Mouse (Mus musculus) liver, postnatal 0 days (tissue): ENCODE data around the gene Sash1. TPM values are rescaled to one million over a fixed set of nuclear protein-coding genes. Genes with fewer than 3 reads are reported as not detected.

Experiments
- ATAC-seq: fragments of 200-750 bp; cut with Nextera tagmentation; 2 replicates; pipeline ENCODE4 v1.8.0; 2017; ENCODE audit warnings: mild to moderate bottlenecking, moderate library complexity
- DNase-seq: peaks from one replicate; pipeline ENCODE4 v3.0.0-alpha.2; 2016
- H3K27ac ChIP-seq: fragments of 300-500 bp; sonication (generic); 2 replicates; pipeline ENCODE4 v1.5.1; 2014; ENCODE audit warnings: antibody characterized with exemption, moderate library complexity, mild to moderate bottlenecking, low read depth
- H3K27me3 ChIP-seq: fragments of 300-500 bp; sonication (generic); 2 replicates; pipeline ENCODE4 v1.6.1; 2014; ENCODE audit warnings: low read length, control low read depth, mixed read lengths; ENCODE audit not compliant: insufficient read depth
- H3K36me3 ChIP-seq: fragments of 300-500 bp; sonication (generic); replicated peaks from 2 replicates; pipeline ENCODE4 v1.6.1; 2014; ENCODE audit warnings: mild to moderate bottlenecking, control low read depth, low read length, moderate library complexity, mixed read lengths; ENCODE audit not compliant: insufficient read depth
- H3K4me1 ChIP-seq: fragments of 300-500 bp; sonication (generic); 2 replicates; pipeline ENCODE4 v1.6.1; 2014; ENCODE audit warnings: antibody characterized with exemption, mild to moderate bottlenecking, control low read depth; ENCODE audit not compliant: insufficient read depth
- H3K4me2 ChIP-seq: fragments of 300-500 bp; sonication (generic); 2 replicates; pipeline ENCODE4 v1.6.1; 2014; ENCODE audit warnings: low read depth, mild to moderate bottlenecking, low read length, moderate library complexity, mixed read lengths
- H3K4me3 ChIP-seq: fragments of 300-500 bp; sonication (generic); 2 replicates; pipeline ENCODE4 v1.5.1; 2014; ENCODE audit warnings: low read depth, low read length
- H3K9ac ChIP-seq: fragments of 300-500 bp; sonication (generic); replicated peaks from 2 replicates; pipeline ENCODE4 v1.6.1; 2014; ENCODE audit warnings: mild to moderate bottlenecking, moderate library complexity
- H3K9me3 ChIP-seq: fragments of 300-500 bp; sonication (generic); 2 replicates; pipeline ENCODE4 v1.6.1; 2016; ENCODE audit warnings: mild to moderate bottlenecking, control low read depth, low read length, mixed read lengths
- CTCF ChIP-seq: sonication (generic); IDR thresholded peaks from 2 replicates; pipeline ENCODE4 v1.5.1; 2016; ENCODE audit warnings: antibody characterized with exemption, low read depth
- EP300 ChIP-seq: IDR thresholded peaks from 2 replicates; pipeline ENCODE4 v1.6.1; 2016; ENCODE audit warnings: antibody characterized with exemption, low read depth, mild to moderate bottlenecking
- WGBS: fragments of 180-500 bp; shearing (Covaris S2); extraction: QIAGEN DNeasy Blood & Tissue Kit; methylation state at CpG from one replicate; pipeline ENCODE4 v1.1.7; 2014; ENCODE audit not compliant: insufficient replicate concordance; 5-methylcytosine and 5-hydroxymethylcytosine counted together
- polyA plus RNA-seq: library from polyadenylated mRNA; unstranded; fragments of >200 nt; fragmentation: Nextera tagmentation; extraction: Ambion mirVana; gene quantifications from 2 replicates; pipeline ENCODE4 v1.2.1, GENCODE M21; 2015

Sash1 gene
- polyA plus RNA-seq, 1 experiment from 2014 or later = 1.9 TPM

DNA sequence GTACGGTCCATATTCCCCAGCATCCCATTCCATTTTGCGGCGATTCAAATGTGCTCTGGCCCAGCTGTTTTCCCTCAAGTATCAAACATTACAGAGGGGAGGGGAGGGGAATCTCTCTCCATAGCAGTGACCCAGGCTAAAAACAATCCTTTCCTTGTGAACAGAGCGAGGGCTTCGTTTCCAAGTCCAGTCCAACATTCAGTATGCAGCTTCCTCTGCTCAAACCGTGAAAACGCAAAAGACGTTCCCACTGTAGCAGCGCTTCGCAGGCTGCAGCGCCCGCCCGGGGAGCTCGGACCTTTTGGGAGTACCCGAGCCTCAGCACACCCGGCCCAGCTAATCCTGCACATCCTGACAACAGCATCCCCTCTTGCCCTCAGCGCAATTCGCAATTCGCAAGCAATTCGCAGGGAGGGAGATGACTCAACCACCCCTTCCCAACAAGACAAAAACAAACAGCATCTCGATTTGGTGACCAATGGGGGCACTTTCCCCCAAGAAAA is 128.4 kb downstream of the Sash1 start:
- Histone ChIP-seq H3K4me2 (no peak overlapping the region), H3K27me3 (no peaks in the 10 kb centered on the region), H3K9me3 (no peaks in the 10 kb centered on the region), H3K36me3 (peaks cover 1% of the 10 kb centered on the region; the same call in 1 of the 2 replicates), H3K27ac (peak overlapping the region; percentile 6; the same call in 1 of the 2 replicates), H3K4me1 (peaks cover 3% of the 10 kb centered on the region; the same call in 1 of the 2 replicates), H3K4me3 (no peak overlapping the region), H3K9ac (no peak overlapping the region)
- DNase-seq = no peak
- no peak for ATAC-seq
- 70% methylated on average over 21 of the region's 21 CpGs for WGBS
- TF ChIP-seq EP300 (no peak), CTCF (no peak)

GRCm38 (mm10) chr10:8756604-8757354 is 129.1 kb downstream of the Sash1 start:
- Histone ChIP-seq H3K4me3 (no peak overlapping the region), H3K27ac (peak overlapping the region; percentile 61; the same call in 1 of the 2 replicates), H3K36me3 (peaks cover 3% of the 10 kb centered on the region), H3K4me1 (peaks cover 3% of the 10 kb centered on the region; the same call in 1 of the 2 replicates), H3K27me3 (no peaks in the 10 kb centered on the region), H3K9me3 (no peaks in the 10 kb centered on the region), H3K9ac (no peak overlapping the region), H3K4me2 (no peak overlapping the region)
- 70% methylated on average over 11 of the region's 11 CpGs for WGBS
- ATAC-seq (no peak), DNase-seq (no peak)
- TF ChIP-seq EP300 (no peak), CTCF (no peak)

DNA sequence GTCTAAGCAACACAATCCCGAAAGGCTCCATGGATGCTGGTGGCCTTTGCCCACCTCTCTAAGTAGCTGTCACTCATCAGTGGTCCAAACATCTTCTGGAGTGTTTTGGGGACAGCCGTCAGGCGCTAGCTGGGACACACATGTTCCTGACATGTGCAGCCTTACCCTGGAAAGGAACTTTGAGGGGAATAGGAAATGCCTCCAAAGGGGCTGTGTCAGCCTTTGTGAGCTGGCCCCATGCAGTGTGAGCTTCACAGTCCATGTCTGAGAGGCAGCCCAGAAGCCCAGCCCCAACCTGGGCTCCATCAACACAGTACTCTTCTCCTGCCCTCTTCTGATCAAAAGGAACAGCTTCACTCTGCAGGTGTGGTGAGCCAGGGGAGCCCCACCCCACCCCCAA is 132.5 kb downstream of the Sash1 start:
- no peaks in the 10 kb centered on the region for H3K4me1 ChIP-seq
- H3K4me3 ChIP-seq = no peak overlapping the region
- peaks cover 11% of the 10 kb centered on the region for H3K36me3 ChIP-seq
- no peak overlapping the region for H3K27ac ChIP-seq
- H3K9ac ChIP-seq = no peak overlapping the region
- WGBS = 94% methylated on average over 3 of the region's 3 CpGs
- no peak for TF ChIP-seq EP300
- TF ChIP-seq CTCF = no peak
- no peaks in the 10 kb centered on the region for H3K9me3 ChIP-seq
- no peaks in the 10 kb centered on the region for H3K27me3 ChIP-seq
- no peak overlapping the region for H3K4me2 ChIP-seq
- ATAC-seq = no peak
- no peak for DNase-seq

GRCm38 (mm10) chr10:8752436-8752835 is 133.4 kb downstream of the Sash1 start:
- Histone ChIP-seq H3K4me3 (no peak overlapping the region), H3K9me3 (no peaks in the 10 kb centered on the region), H3K27ac (no peak overlapping the region), H3K4me2 (no peak overlapping the region), H3K27me3 (no peaks in the 10 kb centered on the region), H3K9ac (no peak overlapping the region), H3K36me3 (peaks cover 13% of the 10 kb centered on the region), H3K4me1 (no peaks in the 10 kb centered on the region)
- TF ChIP-seq EP300 (no peak), CTCF (no peak)
- ATAC-seq (no peak), DNase-seq (no peak)
- 79% methylated on average over 7 of the region's 7 CpGs for WGBS

DNA sequence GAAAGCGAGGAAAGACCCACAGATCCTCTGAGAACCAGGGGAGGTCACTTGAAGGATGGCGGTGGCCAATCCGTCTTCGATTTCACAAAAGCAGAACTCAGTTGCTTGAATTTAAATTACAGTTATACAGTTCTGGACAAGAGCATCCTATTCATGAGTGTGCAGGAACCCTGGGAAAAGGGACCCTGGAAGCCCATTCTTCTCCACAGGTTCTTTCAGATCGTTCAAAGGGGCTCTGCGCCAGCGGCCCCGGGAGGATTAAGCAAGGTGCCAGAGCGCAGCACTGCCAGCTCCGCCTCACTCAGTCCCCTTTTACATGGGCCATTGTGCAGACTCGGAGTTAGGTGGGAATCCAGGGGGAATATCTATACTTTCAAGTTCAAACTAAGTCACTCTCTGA is 136.3 kb downstream of the Sash1 start:
- no peaks in the 10 kb centered on the region for H3K4me1 ChIP-seq
- no peak overlapping the region for H3K4me3 ChIP-seq
- H3K4me2 ChIP-seq = no peak overlapping the region
- 77% methylated on average over 11 of the region's 11 CpGs for WGBS
- no peak overlapping the region for H3K27ac ChIP-seq
- ATAC-seq (no peak), DNase-seq (no peak)
- H3K36me3 ChIP-seq = peaks cover 18% of the 10 kb centered on the region
- no peaks in the 10 kb centered on the region for H3K27me3 ChIP-seq
- H3K9ac ChIP-seq = no peak overlapping the region
- H3K9me3 ChIP-seq = no peaks in the 10 kb centered on the region
- no peak for TF ChIP-seq CTCF

DNA sequence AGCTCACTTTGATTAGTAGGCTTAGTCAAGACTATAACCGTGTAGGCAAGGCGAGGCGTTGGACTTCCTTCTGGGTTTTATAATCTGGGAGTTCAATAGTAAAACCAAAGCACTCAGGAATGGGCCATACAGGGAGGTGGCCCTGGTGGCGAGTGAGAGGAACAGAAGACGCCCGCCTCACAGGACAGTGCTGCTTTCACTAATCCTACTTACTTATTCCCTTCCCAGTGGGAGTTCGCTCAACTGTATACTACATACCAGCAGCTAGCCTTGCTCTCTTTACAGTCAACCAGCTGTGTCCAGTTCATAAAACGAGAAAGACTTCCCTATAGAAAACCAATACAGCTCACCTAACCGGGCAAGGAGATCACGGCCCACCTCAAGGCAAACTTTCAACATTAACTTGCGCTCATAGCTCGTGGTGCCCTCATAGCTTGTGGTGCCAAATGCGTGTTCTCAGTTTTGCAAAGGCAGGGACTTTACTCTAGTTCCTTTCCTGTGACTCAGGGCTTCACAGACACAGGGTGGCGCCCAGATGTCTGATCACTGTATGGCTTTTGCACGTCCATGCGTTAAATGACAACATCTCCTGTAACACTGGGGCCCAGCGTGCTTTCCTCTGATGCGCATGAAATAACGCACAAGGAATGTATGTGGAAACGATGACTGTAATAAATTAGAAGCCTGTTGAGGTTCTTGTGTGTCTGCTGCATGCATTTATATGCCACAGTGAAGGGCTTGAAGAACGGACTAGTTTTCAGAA is 138.2 kb downstream of the Sash1 start:
- ATAC-seq (peak; percentile 21; the same call in 1 of the 2 replicates), DNase-seq (no peak)
- Histone ChIP-seq H3K9me3 (no peaks in the 10 kb centered on the region), H3K4me2 (no peak overlapping the region), H3K36me3 (peaks cover 18% of the 10 kb centered on the region), H3K27ac (no peak overlapping the region), H3K4me3 (no peak overlapping the region), H3K4me1 (no peaks in the 10 kb centered on the region), H3K27me3 (no peaks in the 10 kb centered on the region), H3K9ac (no peak overlapping the region)
- WGBS = 75% methylated on average over 21 of the region's 21 CpGs
- TF ChIP-seq CTCF (no peak), EP300 (no peak)
